Mouse (Mus musculus): ENCODE results near the gene Skap2. TPM values are rescaled to one million over a fixed set of nuclear protein-coding genes. Genes with fewer than 3 reads are reported as not detected.

Gene Skap2
- polyA plus RNA-seq, 1 experiment from 2014 or later, result 30.9 TPM

GRCm38 (mm10) chr6:52028131-52028530, 15.8 kb upstream of the Skap2 start:
- no peak overlapping the region for H3K27ac ChIP-seq (ENCODE audit: low read depth, low read length)
- ATAC-seq (ENCODE audit: low FRiP score) (no peak), DNase-seq (ENCODE audit: low spot score) (no peak)
- 94% methylated on average over 7 of the region's 7 CpGs for WGBS
- no peak overlapping the region for H3K9ac ChIP-seq (ENCODE audit: low read depth, low read length)
- no peaks in the 10 kb centered on the region for H3K4me1 ChIP-seq (replicated peaks; ENCODE audit: control insufficient read depth, insufficient read depth, low read length)
- no peaks in the 10 kb centered on the region for H3K36me3 ChIP-seq (ENCODE audit: control insufficient read depth, insufficient read depth, low read length)
- no peaks in the 10 kb centered on the region for H3K9me3 ChIP-seq (ENCODE audit: control insufficient read depth, low read length)
- no peaks in the 10 kb centered on the region for H3K27me3 ChIP-seq (ENCODE audit: control insufficient read depth, insufficient read depth, low read length)
- no peak overlapping the region for H3K4me2 ChIP-seq (replicated peaks; ENCODE audit: low read depth, low read length)
- no peak overlapping the region for H3K4me3 ChIP-seq (ENCODE audit: low read depth, low read length)

GRCm38 (mm10) chr6:52027181-52027580, 14.8 kb upstream of the Skap2 start:
- Histone ChIP-seq H3K9ac (ENCODE audit: low read depth, low read length) (no peak overlapping the region), H3K36me3 (ENCODE audit: control insufficient read depth, insufficient read depth, low read length) (no peaks in the 10 kb centered on the region), H3K27me3 (ENCODE audit: control insufficient read depth, insufficient read depth, low read length) (no peaks in the 10 kb centered on the region), H3K4me1 (replicated peaks; ENCODE audit: control insufficient read depth, insufficient read depth, low read length) (no peaks in the 10 kb centered on the region), H3K4me2 (replicated peaks; ENCODE audit: low read depth, low read length) (no peak overlapping the region), H3K9me3 (ENCODE audit: control insufficient read depth, low read length) (no peaks in the 10 kb centered on the region), H3K4me3 (ENCODE audit: low read depth, low read length) (no peak overlapping the region), H3K27ac (ENCODE audit: low read depth, low read length) (no peak overlapping the region)
- ATAC-seq (ENCODE audit: low FRiP score) (no peak), DNase-seq (ENCODE audit: low spot score) (no peak)
- 83% methylated on average over 4 of the region's 4 CpGs for WGBS

GRCm38 (mm10) chr6:52026281-52026680, 13.9 kb upstream of the Skap2 start:
- no peak overlapping the region for H3K9ac ChIP-seq (ENCODE audit: low read depth, low read length)
- no peak overlapping the region for H3K4me3 ChIP-seq (ENCODE audit: low read depth, low read length)
- no peaks in the 10 kb centered on the region for H3K27me3 ChIP-seq (ENCODE audit: control insufficient read depth, insufficient read depth, low read length)
- WGBS, result 91% methylated on average over 11 of the region's 11 CpGs
- no peak overlapping the region for H3K4me2 ChIP-seq (replicated peaks; ENCODE audit: low read depth, low read length)
- no peaks in the 10 kb centered on the region for H3K4me1 ChIP-seq (replicated peaks; ENCODE audit: control insufficient read depth, insufficient read depth, low read length)
- no peaks in the 10 kb centered on the region for H3K36me3 ChIP-seq (ENCODE audit: control insufficient read depth, insufficient read depth, low read length)
- ATAC-seq (ENCODE audit: low FRiP score) (no peak), DNase-seq (ENCODE audit: low spot score) (no peak)
- H3K27ac ChIP-seq (ENCODE audit: low read depth, low read length), result no peak overlapping the region
- H3K9me3 ChIP-seq (ENCODE audit: control insufficient read depth, low read length), result no peaks in the 10 kb centered on the region

GRCm38 (mm10) chr6:52024730-52025129, 12.4 kb upstream of the Skap2 start:
- no peak for DNase-seq (ENCODE audit: low spot score)
- WGBS, result 57% methylated on average over 5 of the region's 5 CpGs

GRCm38 (mm10) chr6:52022363-52022762, 10.0 kb upstream of the Skap2 start:
- H3K4me1 ChIP-seq (replicated peaks; ENCODE audit: control insufficient read depth, insufficient read depth, low read length), result no peaks in the 10 kb centered on the region
- H3K27ac ChIP-seq (ENCODE audit: low read depth, low read length), result no peak overlapping the region
- H3K36me3 ChIP-seq (ENCODE audit: control insufficient read depth, insufficient read depth, low read length), result no peaks in the 10 kb centered on the region
- H3K9ac ChIP-seq (ENCODE audit: low read depth, low read length), result no peak overlapping the region
- no peak for DNase-seq (ENCODE audit: low spot score)
- no peaks in the 10 kb centered on the region for H3K27me3 ChIP-seq (ENCODE audit: control insufficient read depth, insufficient read depth, low read length)
- H3K9me3 ChIP-seq (ENCODE audit: control insufficient read depth, low read length), result no peaks in the 10 kb centered on the region
- H3K4me2 ChIP-seq (replicated peaks; ENCODE audit: low read depth, low read length), result no peak overlapping the region
- WGBS, result 39% methylated on average over 5 of the region's 5 CpGs
- no peak overlapping the region for H3K4me3 ChIP-seq (ENCODE audit: low read depth, low read length)
- no peak for ATAC-seq (ENCODE audit: low FRiP score)

More at GRCm38 (mm10) chr6:52024730-52025129, 12.4 kb upstream of the Skap2 start:
- no peak overlapping the region for H3K4me2 ChIP-seq (replicated peaks; ENCODE audit: low read depth, low read length)
- no peaks in the 10 kb centered on the region for H3K4me1 ChIP-seq (replicated peaks; ENCODE audit: control insufficient read depth, insufficient read depth, low read length)
- H3K9ac ChIP-seq (ENCODE audit: low read depth, low read length), result no peak overlapping the region
- no peaks in the 10 kb centered on the region for H3K36me3 ChIP-seq (ENCODE audit: control insufficient read depth, insufficient read depth, low read length)
- no peaks in the 10 kb centered on the region for H3K27me3 ChIP-seq (ENCODE audit: control insufficient read depth, insufficient read depth, low read length)
- no peaks in the 10 kb centered on the region for H3K9me3 ChIP-seq (ENCODE audit: control insufficient read depth, low read length)
- no peak for ATAC-seq (ENCODE audit: low FRiP score)
- H3K4me3 ChIP-seq (ENCODE audit: low read depth, low read length), result no peak overlapping the region
- no peak overlapping the region for H3K27ac ChIP-seq (ENCODE audit: low read depth, low read length)

- DNase-seq (ENCODE audit: low spot score) (no peak), ATAC-seq (ENCODE audit: low FRiP score) (no peak)
- no peaks in the 10 kb centered on the region for H3K36me3 ChIP-seq (ENCODE audit: control insufficient read depth, insufficient read depth, low read length)
- no peak overlapping the region for H3K4me3 ChIP-seq (ENCODE audit: low read depth, low read length)
- H3K4me1 ChIP-seq (replicated peaks; ENCODE audit: control insufficient read depth, insufficient read depth, low read length), result no peaks in the 10 kb centered on the region
- no peaks in the 10 kb centered on the region for H3K27me3 ChIP-seq (ENCODE audit: control insufficient read depth, insufficient read depth, low read length)
- H3K4me2 ChIP-seq (replicated peaks; ENCODE audit: low read depth, low read length), result no peak overlapping the region
- WGBS, result 87% methylated on average over 5 of the region's 5 CpGs
- no peaks in the 10 kb centered on the region for H3K9me3 ChIP-seq (ENCODE audit: control insufficient read depth, low read length)
- no peak overlapping the region for H3K9ac ChIP-seq (ENCODE audit: low read depth, low read length)
- H3K27ac ChIP-seq (ENCODE audit: low read depth, low read length), result no peak overlapping the region
Observed at GRCm38 (mm10) chr6:52020276-52020675, 7.9 kb upstream of the Skap2 start.

GRCm38 (mm10) chr6:52013245-52013945, 1.0 kb upstream of the Skap2 start:
- 14% methylated on average over 3 of the region's 3 CpGs for WGBS
- H3K27ac ChIP-seq (ENCODE audit: low read depth, low read length), result no peak overlapping the region
- H3K36me3 ChIP-seq (ENCODE audit: control insufficient read depth, insufficient read depth, low read length), result no peaks in the 10 kb centered on the region
- no peaks in the 10 kb centered on the region for H3K9me3 ChIP-seq (ENCODE audit: control insufficient read depth, low read length)
- peak overlapping the region; percentile 65 for H3K4me3 ChIP-seq (ENCODE audit: low read depth, low read length)
- peaks cover 5% of the 10 kb centered on the region for H3K27me3 ChIP-seq (ENCODE audit: control insufficient read depth, insufficient read depth, low read length)
- H3K4me1 ChIP-seq (replicated peaks; ENCODE audit: control insufficient read depth, insufficient read depth, low read length), result no peaks in the 10 kb centered on the region
- H3K4me2 ChIP-seq (replicated peaks; ENCODE audit: low read depth, low read length), result peak overlapping the region; percentile 80
- DNase-seq (ENCODE audit: low spot score) (no peak), ATAC-seq (ENCODE audit: low FRiP score) (no peak)
- H3K9ac ChIP-seq (ENCODE audit: low read depth, low read length), result peak overlapping the region; percentile 24

GRCm38 (mm10) chr6:52011559-52012408, 565 bp downstream of the Skap2 start:
- peak overlapping the region; percentile 65 for H3K4me3 ChIP-seq (ENCODE audit: low read depth, low read length)
- WGBS, result 9% methylated on average over 26 of the region's 26 CpGs
- peaks cover 19% of the 10 kb centered on the region for H3K27me3 ChIP-seq (ENCODE audit: control insufficient read depth, insufficient read depth, low read length)
- peak overlapping the region; percentile 80 for H3K4me2 ChIP-seq (replicated peaks; ENCODE audit: low read depth, low read length)
- no peaks in the 10 kb centered on the region for H3K9me3 ChIP-seq (ENCODE audit: control insufficient read depth, low read length)
- DNase-seq (ENCODE audit: low spot score), result no peak
- H3K4me1 ChIP-seq (replicated peaks; ENCODE audit: control insufficient read depth, insufficient read depth, low read length), result no peaks in the 10 kb centered on the region
- H3K27ac ChIP-seq (ENCODE audit: low read depth, low read length), result peak overlapping the region; percentile 30; the same call in 1 of the 2 replicates
- H3K9ac ChIP-seq (ENCODE audit: low read depth, low read length), result peak overlapping the region; percentile 38
- H3K36me3 ChIP-seq (ENCODE audit: control insufficient read depth, insufficient read depth, low read length), result no peaks in the 10 kb centered on the region
- ATAC-seq (ENCODE audit: low FRiP score), result peak; percentile 91
